Mouse (Mus musculus) lung, postnatal 0 days (tissue): Measurements from ENCODE around the gene Kcnq2. TPM values are rescaled to one million over a fixed set of nuclear protein-coding genes. Genes with fewer than 3 reads are reported as not detected.
A peak's percentile ranks its signal among the peaks of the same experiment; 100 is the strongest.

Experiments
- ATAC-seq: fragments of 200-750 bp; cut with Nextera tagmentation; 2 replicates; pipeline ENCODE4 v1.8.0; 2017; ENCODE audit warnings: moderate library complexity
- DNase-seq: peaks from one replicate; pipeline ENCODE4 v3.0.0-alpha.2; 2016; ENCODE audit warnings: low spot score
- H3K27ac ChIP-seq: fragments of 300-500 bp; sonication (generic); 2 replicates; pipeline ENCODE4 v1.5.1; 2014; ENCODE audit warnings: antibody characterized with exemption, mild to moderate bottlenecking, low read length, mixed read lengths
- H3K27me3 ChIP-seq: fragments of 300-500 bp; sonication (generic); replicated peaks from 2 replicates; pipeline ENCODE4 v1.6.1; 2014; ENCODE audit warnings: low read length, mixed read lengths; ENCODE audit not compliant: insufficient read depth
- H3K36me3 ChIP-seq: fragments of 300-500 bp; sonication (generic); 2 replicates; pipeline ENCODE4 v1.6.1; 2014; ENCODE audit warnings: low read length, mixed read lengths; ENCODE audit not compliant: insufficient read depth
- H3K4me1 ChIP-seq: fragments of 300-500 bp; sonication (generic); 2 replicates; pipeline ENCODE4 v1.6.1; 2014; ENCODE audit warnings: antibody characterized with exemption, low read depth, low read length, mixed read lengths; ENCODE audit not compliant: insufficient read depth
- H3K4me2 ChIP-seq: fragments of 300-500 bp; sonication (generic); replicated peaks from 2 replicates; pipeline ENCODE4 v1.6.1; 2014; ENCODE audit warnings: low read depth, mild to moderate bottlenecking, low read length, moderate library complexity, mixed read lengths
- H3K4me3 ChIP-seq: fragments of 300-500 bp; sonication (generic); 2 replicates; pipeline ENCODE4 v1.5.1; 2014; ENCODE audit warnings: low read depth, low read length
- H3K9ac ChIP-seq: fragments of 300-500 bp; sonication (generic); replicated peaks from 2 replicates; pipeline ENCODE4 v1.6.1; 2014; ENCODE audit warnings: low read depth, mild to moderate bottlenecking
- H3K9me3 ChIP-seq: fragments of 300-500 bp; sonication (generic); 2 replicates; pipeline ENCODE4 v1.6.1; 2016; ENCODE audit warnings: low read length, mixed read lengths
- CTCF ChIP-seq: IDR thresholded peaks from 2 replicates; pipeline ENCODE4 v1.5.1; 2016; ENCODE audit warnings: antibody characterized with exemption, mild to moderate bottlenecking
- EP300 ChIP-seq: IDR thresholded peaks from 2 replicates; pipeline ENCODE4 v1.6.1; 2016; ENCODE audit warnings: antibody characterized with exemption, mild to moderate bottlenecking, control low read depth
- WGBS: fragments of 180-500 bp; shearing (Covaris S2); extraction: QIAGEN DNeasy Blood & Tissue Kit; methylation state at CpG from one replicate; pipeline ENCODE4 v1.1.7; 2014; 5-methylcytosine and 5-hydroxymethylcytosine counted together
- polyA plus RNA-seq: library from polyadenylated mRNA; unstranded; fragments of >200 nt; fragmentation: Nextera tagmentation; extraction: Ambion mirVana; gene quantifications from 2 replicates; pipeline ENCODE4 v1.2.1, GENCODE M21; 2015

Kcnq2 gene
- 0.04 TPM in 1 of 2 replicates, not detected in the other for polyA plus RNA-seq

DNA sequence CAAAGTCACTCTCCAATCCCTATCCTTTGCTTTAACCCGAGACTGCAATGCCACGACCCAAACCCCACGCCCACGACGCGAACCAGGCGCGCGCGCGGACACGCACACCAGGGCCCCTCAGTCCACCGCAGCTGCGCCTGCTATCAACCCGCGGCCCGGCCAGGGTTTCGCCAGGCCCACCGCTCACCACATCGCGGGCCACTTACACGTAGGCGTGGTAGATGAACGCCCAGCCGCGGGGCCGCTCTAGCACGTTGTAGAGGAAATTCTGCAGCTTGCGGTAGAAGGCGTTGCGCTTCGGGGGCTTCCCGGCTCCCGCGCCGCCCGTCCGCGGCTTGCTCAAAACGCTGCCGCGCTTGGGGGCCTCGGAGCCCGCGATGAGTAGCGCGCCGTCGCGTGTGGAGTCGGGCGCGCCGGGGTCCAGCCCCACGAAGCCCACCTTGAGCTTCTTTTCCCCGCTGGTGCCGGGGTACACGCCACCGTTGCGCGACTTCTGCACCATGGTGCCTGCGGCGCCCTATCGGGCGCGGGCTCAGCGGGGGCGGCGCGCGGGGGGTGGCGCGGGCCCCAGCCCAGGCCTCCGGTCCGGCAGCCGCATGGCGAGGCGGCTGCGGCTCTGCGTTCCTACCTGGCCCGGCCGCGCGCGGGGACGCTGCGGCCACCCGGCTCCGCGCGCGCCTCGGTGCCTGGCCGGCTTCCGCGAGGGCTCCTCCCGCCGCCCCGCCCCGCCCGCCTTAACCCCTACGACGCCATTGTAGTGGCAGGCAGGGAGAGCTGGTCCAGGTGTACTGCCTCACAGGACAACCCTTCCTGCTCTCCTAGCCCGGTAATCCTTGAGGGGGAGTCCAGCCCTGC is at the start of gene Kcnq2:
Gene Kcnq2, minus strand, starts transcription at position 710 of the 855 bp plus-strand sequence.
- Histone ChIP-seq H3K9me3 (no peaks in the 10 kb centered on the region), H3K4me3 (peak within 1 kb of the TSS; percentile 19; the same call in 1 of the 2 replicates), H3K27me3 (peaks cover 30% of the 10 kb centered on the region), H3K4me1 (0 out of 2 replicates have a peak, but pooled peaks cover 4% of the 10 kb centered on the region), H3K27ac (no peak within 1 kb of the TSS), H3K36me3 (no peaks in the 10 kb centered on the region), H3K4me2 (peak within 1 kb of the TSS; percentile 39), H3K9ac (no peak within 1 kb of the TSS)
- no peak for ATAC-seq
- no peak for DNase-seq
- under 1% methylated on average over 83 of the region's 104 CpGs for WGBS
- TF ChIP-seq CTCF: no peak
- TF ChIP-seq EP300: no peak

DNA sequence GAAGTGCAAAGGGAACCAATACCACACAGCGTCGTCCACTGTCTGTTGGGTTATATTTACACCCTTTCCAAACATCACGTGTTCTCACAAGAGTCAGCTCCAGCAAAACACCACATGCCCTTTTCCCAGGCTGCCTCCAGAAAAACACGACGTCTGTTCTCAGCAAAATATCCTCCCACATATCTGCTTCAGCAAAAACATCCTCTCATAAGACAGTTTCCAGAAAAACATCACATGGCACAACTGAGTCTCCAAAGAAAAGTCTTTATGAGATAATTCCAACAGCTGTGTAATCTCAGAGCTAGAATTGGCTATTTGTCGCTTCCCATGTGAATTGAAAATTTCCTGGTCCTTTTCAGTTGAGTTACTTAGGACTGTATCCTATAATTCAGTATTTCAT is 45.8 kb upstream of the Kcnq2 start:
- no peak for ATAC-seq
- H3K4me1 ChIP-seq: no peaks in the 10 kb centered on the region
- no peak for TF ChIP-seq EP300
- TF ChIP-seq CTCF: no peak
- no peak overlapping the region for H3K4me3 ChIP-seq
- 75% methylated on average over 6 of the region's 6 CpGs for WGBS
- H3K27me3 ChIP-seq: no peaks in the 10 kb centered on the region
- no peak overlapping the region for H3K4me2 ChIP-seq
- H3K9me3 ChIP-seq: no peaks in the 10 kb centered on the region
- H3K36me3 ChIP-seq: no peaks in the 10 kb centered on the region
- no peak for DNase-seq
- H3K27ac ChIP-seq: no peak overlapping the region
- no peak overlapping the region for H3K9ac ChIP-seq

DNA sequence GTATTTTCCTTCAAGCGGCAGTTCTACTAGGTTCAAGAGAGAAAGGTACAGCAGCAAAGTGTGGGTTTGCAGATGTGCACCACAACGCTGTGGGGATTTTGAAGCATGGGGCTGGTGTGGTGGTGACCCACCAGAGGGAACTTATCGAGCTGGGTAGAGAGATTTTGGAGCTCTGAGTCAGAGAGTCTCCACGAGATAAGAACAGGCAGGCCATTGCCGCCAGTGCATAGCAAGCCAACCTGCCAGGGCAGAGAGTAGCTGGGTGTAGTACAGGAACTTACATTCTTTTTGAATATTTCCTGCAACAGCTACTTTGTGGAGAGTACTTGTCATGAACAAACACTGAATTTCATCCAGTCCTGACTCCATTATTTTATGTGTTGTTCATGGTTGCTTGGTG is 43.4 kb upstream of the Kcnq2 start:
- ATAC-seq (no peak), DNase-seq (no peak)
- no peaks in the 10 kb centered on the region for H3K4me1 ChIP-seq
- no peaks in the 10 kb centered on the region for H3K27me3 ChIP-seq
- no peak overlapping the region for H3K4me2 ChIP-seq
- no peaks in the 10 kb centered on the region for H3K36me3 ChIP-seq
- no peak overlapping the region for H3K4me3 ChIP-seq
- H3K9ac ChIP-seq: no peak overlapping the region
- no peaks in the 10 kb centered on the region for H3K9me3 ChIP-seq
- TF ChIP-seq CTCF (no peak), EP300 (no peak)
- 57% methylated on average over 5 of the region's 5 CpGs for WGBS
- no peak overlapping the region for H3K27ac ChIP-seq

DNA sequence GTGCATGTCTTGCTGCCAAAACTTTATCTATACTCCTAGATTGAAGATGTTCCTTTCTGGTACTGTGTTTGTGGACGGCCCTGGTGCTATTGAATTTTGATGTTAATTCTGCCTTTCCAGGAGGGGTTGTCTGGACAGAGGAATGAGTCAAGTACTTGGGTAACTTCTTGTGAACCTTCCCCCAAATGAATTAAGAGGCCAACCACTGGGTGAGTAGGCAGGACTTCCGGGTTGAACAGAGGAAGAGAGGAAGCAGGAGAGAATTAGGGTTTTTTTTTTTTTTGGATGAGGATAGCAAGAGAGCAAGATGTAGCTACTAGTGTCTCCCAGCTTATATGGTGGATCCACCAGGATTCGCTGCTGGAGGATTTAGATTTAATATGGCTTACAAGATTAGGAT is 42.9 kb upstream of the Kcnq2 start:
- WGBS: 68% methylated on average over 3 of the region's 3 CpGs
- no peak overlapping the region for H3K27ac ChIP-seq
- no peak for TF ChIP-seq EP300
- no peak for TF ChIP-seq CTCF
- no peaks in the 10 kb centered on the region for H3K9me3 ChIP-seq
- H3K4me1 ChIP-seq: no peaks in the 10 kb centered on the region
- H3K4me3 ChIP-seq: no peak overlapping the region
- ATAC-seq: no peak
- no peak overlapping the region for H3K9ac ChIP-seq
- no peaks in the 10 kb centered on the region for H3K27me3 ChIP-seq
- no peak for DNase-seq
- H3K4me2 ChIP-seq: no peak overlapping the region
- no peaks in the 10 kb centered on the region for H3K36me3 ChIP-seq

DNA sequence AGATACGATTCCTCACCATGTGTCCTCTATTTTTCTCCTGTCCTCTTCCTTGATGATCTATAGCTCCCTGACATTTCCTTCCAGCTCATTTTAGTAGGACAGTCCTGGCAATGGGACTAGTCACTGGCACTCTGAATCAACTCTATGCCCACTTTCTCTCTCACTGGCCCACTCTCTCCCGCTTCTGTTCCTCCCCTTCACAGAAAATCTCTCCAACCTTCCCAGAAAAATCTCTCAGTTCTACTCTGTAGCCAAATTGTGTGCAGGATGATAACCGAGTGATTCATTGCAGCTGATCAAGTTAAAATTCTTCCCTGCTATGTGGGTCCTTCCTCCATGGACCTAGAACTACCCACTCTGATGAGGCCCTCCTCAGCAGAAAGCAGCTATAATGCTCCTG is 39.5 kb upstream of the Kcnq2 start:
- no peaks in the 10 kb centered on the region for H3K27me3 ChIP-seq
- 88% methylated on average over 3 of the region's 3 CpGs for WGBS
- ATAC-seq (no peak), DNase-seq (no peak)
- H3K4me3 ChIP-seq: no peak overlapping the region
- no peak overlapping the region for H3K9ac ChIP-seq
- no peak overlapping the region for H3K27ac ChIP-seq
- no peaks in the 10 kb centered on the region for H3K4me1 ChIP-seq
- no peak overlapping the region for H3K4me2 ChIP-seq
- no peaks in the 10 kb centered on the region for H3K9me3 ChIP-seq
- no peak for TF ChIP-seq EP300
- H3K36me3 ChIP-seq: no peaks in the 10 kb centered on the region

DNA sequence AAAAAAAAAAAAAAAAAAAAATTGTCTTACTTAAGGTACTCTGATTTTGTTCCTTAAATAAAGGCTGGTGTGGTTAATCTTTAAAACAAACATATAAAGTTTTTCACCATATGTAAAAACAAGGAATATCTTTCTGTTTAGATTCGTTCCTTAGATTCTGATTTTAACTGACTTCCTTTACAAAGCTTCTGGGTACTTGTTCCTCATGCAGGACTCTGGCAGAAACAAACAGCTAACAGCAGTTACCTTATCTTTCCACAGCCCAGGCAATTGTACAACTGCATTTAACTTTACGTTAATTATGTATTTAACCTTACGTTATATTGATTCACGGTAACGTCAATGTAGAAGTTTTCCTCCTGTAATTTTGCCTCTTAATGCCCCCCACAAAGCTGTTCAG is 31.4 kb upstream of the Kcnq2 start:
- no peaks in the 10 kb centered on the region for H3K27me3 ChIP-seq
- H3K9ac ChIP-seq: no peak overlapping the region
- no peak overlapping the region for H3K27ac ChIP-seq
- TF ChIP-seq CTCF (no peak), EP300 (no peak)
- no peaks in the 10 kb centered on the region for H3K36me3 ChIP-seq
- no peaks in the 10 kb centered on the region for H3K4me1 ChIP-seq
- DNase-seq: no peak
- WGBS: 82% methylated on average over 5 of the region's 5 CpGs
- H3K4me2 ChIP-seq: no peak overlapping the region
- H3K9me3 ChIP-seq: no peaks in the 10 kb centered on the region
- ATAC-seq: no peak
- no peak overlapping the region for H3K4me3 ChIP-seq
